Mouse (Mus musculus): Measurements from ENCODE around the gene Ccdc188.

- TF ChIP-seq POLR2A (IDR thresholded peaks at IDR 0.05; ENCODE audit: borderline replicate concordance, extremely low read depth, insufficient read depth, insufficient read length, poor library complexity, severe bottlenecking) (no peak), CTCF (IDR thresholded peaks at IDR 0.05; ENCODE audit: borderline replicate concordance, extremely low read depth, insufficient read depth, insufficient read length) (no peak)
These were observed 19.1 kb upstream of the Ccdc188 start for GRCm38 (mm10) chr16:18198365-18199098.
